Mouse (Mus musculus) neural tube, embryonic 13.5 days (tissue): ENCODE results near the gene Actc1. TPM values are rescaled to one million over a fixed set of nuclear protein-coding genes. Genes with fewer than 3 reads are reported as not detected.

Source experiments
- ATAC-seq: fragments of 200-750 bp; cut with Nextera tagmentation; 2 replicates; pipeline ENCODE4 v1.8.0; 2017; ENCODE audit warnings: low read depth, mild to moderate bottlenecking, moderate TSS enrichment, moderate library complexity
- H3K27ac ChIP-seq: fragments of 300-500 bp; sonication (generic); replicated peaks from 2 replicates; pipeline ENCODE4 v1.5.1; 2015; ENCODE audit warnings: moderate library complexity, mild to moderate bottlenecking, inconsistent platforms
- H3K27me3 ChIP-seq: fragments of 300-500 bp; sonication (generic); 2 replicates; pipeline ENCODE4 v1.6.1; 2015; ENCODE audit warnings: mild to moderate bottlenecking, inconsistent platforms
- H3K36me3 ChIP-seq: fragments of 300-500 bp; sonication (generic); 2 replicates; pipeline ENCODE4 v1.6.1; 2015; ENCODE audit warnings: mild to moderate bottlenecking, inconsistent platforms
- H3K4me1 ChIP-seq: fragments of 300-500 bp; sonication (generic); replicated peaks from 2 replicates; pipeline ENCODE4 v1.6.1; 2015; ENCODE audit warnings: inconsistent platforms
- H3K4me2 ChIP-seq: fragments of 300-500 bp; sonication (generic); 2 replicates; pipeline ENCODE4 v1.6.1; 2015; ENCODE audit warnings: inconsistent platforms, mild to moderate bottlenecking, moderate library complexity
- H3K4me3 ChIP-seq: fragments of 300-500 bp; sonication (generic); 2 replicates; pipeline ENCODE4 v1.5.1; 2015; ENCODE audit warnings: mild to moderate bottlenecking, inconsistent platforms
- H3K9ac ChIP-seq: fragments of 300-500 bp; sonication (generic); 2 replicates; pipeline ENCODE4 v1.6.1; 2015; ENCODE audit warnings: moderate library complexity, mild to moderate bottlenecking, inconsistent platforms
- H3K9me3 ChIP-seq: fragments of 300-500 bp; sonication (generic); 2 replicates; pipeline ENCODE4 v1.6.1; 2016; ENCODE audit warnings: inconsistent platforms
- whole genome bisulfite sequencing: fragments of 180-500 bp; shearing (Covaris S2); methylation state at CpG from one replicate; pipeline ENCODE4 v1.1.7; 2015; 5-methylcytosine and 5-hydroxymethylcytosine counted together
- polyA plus RNA-seq: library from polyadenylated mRNA; unstranded; fragments of >200 nt; fragmentation: Nextera tagmentation; extraction: Ambion mirVana; gene quantifications from 2 replicates; pipeline ENCODE4 v1.2.1, GENCODE M21; 2015

Gene Actc1
- polyA plus RNA-seq, 1 experiment from 2014 or later = 100 TPM

DNA sequence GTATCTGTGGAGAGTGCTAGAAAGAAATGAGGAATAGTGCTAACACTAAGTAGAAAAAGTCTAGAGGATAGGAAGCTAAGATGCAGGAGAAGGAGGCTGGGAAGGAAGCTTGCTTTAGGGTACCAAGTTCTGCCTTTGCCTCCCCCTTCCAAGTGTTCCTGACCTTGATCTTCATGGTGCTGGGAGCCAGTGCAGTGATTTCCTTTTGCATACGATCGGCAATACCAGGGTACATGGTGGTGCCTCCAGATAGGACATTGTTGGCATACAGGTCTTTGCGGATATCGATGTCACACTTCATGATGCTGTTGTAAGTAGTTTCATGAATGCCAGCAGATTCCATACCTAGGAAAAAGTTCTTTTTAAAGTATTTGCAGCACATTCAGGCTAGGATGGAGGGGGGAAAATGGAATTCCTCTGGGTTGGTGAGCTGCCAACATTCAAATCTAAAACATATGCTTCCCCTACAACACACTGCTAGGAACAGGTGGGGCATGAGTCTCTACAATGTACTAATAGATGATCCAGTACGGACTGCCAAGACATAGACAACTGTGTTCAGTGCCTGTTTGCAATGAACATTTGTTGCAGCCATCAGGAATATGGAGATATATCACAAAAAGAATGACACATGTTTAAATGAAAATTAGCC lies 5.3 kb downstream of the Actc1 start:
- 90% methylated on average over 5 of the region's 5 CpGs for WGBS
- no peaks in the 10 kb centered on the region for H3K36me3 ChIP-seq
- peaks cover 4% of the 10 kb centered on the region; the same call in 1 of the 2 replicates for H3K4me1 ChIP-seq
- no peak overlapping the region for H3K4me3 ChIP-seq
- H3K9ac ChIP-seq = no peak overlapping the region
- no peaks in the 10 kb centered on the region for H3K27me3 ChIP-seq
- no peaks in the 10 kb centered on the region for H3K9me3 ChIP-seq
- no peak overlapping the region for H3K4me2 ChIP-seq
- H3K27ac ChIP-seq = no peak overlapping the region
- no peak for ATAC-seq

DNA sequence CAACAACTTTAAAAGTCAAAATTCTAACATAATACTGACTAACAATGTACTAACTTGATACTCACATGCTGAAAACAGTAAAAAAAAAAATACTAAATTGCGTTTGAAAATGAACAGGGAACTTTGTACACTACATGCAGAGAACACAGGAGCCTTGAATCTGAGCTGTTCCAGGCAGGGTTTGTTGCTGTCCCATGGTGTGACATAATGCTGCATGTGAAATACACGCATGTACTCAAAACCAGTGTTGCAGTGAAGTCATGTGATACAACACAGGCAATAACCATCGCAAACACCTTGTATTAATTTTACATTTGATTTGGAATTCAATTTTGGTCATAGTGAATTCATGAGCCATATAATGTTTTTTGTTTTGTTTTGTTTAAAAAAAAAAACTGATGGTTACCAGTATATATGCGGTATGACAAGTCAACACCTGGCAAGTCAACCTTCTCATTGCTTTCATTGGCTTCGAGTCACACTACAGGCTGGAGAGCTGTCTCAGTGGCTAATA lies 7.1 kb downstream of the Actc1 start:
- Histone ChIP-seq H3K4me1 (no peaks in the 10 kb centered on the region), H3K36me3 (no peaks in the 10 kb centered on the region), H3K27ac (no peak overlapping the region), H3K27me3 (no peaks in the 10 kb centered on the region), H3K4me2 (no peak overlapping the region), H3K9ac (no peak overlapping the region), H3K9me3 (no peaks in the 10 kb centered on the region), H3K4me3 (no peak overlapping the region)
- 95% methylated on average over 5 of the region's 5 CpGs for WGBS
- no peak for ATAC-seq

- no peaks in the 10 kb centered on the region for H3K4me1 ChIP-seq
- no peak overlapping the region for H3K4me2 ChIP-seq
- 80% methylated on average over 2 of the region's 2 CpGs for WGBS
- no peak overlapping the region for H3K4me3 ChIP-seq
- no peaks in the 10 kb centered on the region for H3K9me3 ChIP-seq
- no peaks in the 10 kb centered on the region for H3K36me3 ChIP-seq
- no peaks in the 10 kb centered on the region for H3K27me3 ChIP-seq
- ATAC-seq = no peak
- no peak overlapping the region for H3K27ac ChIP-seq
- H3K9ac ChIP-seq = no peak overlapping the region
These were observed 15.4 kb downstream of the Actc1 start for GRCm38 (mm10) chr2:114037926-114038325.

GRCm38 (mm10) chr2:114032259-114032658 lies 21.1 kb downstream of the Actc1 start:
- no peak overlapping the region for H3K9ac ChIP-seq
- no peaks in the 10 kb centered on the region for H3K27me3 ChIP-seq
- H3K4me1 ChIP-seq = no peaks in the 10 kb centered on the region
- no peaks in the 10 kb centered on the region for H3K36me3 ChIP-seq
- no peak overlapping the region for H3K27ac ChIP-seq
- no peak overlapping the region for H3K4me3 ChIP-seq
- ATAC-seq = no peak
- H3K9me3 ChIP-seq = no peaks in the 10 kb centered on the region
- WGBS = 63% methylated on average over 2 of the region's 2 CpGs
- no peak overlapping the region for H3K4me2 ChIP-seq

- Histone ChIP-seq H3K4me2 (no peak overlapping the region), H3K4me1 (peaks cover 15% of the 10 kb centered on the region), H3K9me3 (no peaks in the 10 kb centered on the region), H3K27me3 (no peaks in the 10 kb centered on the region), H3K27ac (no peak overlapping the region), H3K9ac (no peak overlapping the region), H3K4me3 (no peak overlapping the region), H3K36me3 (no peaks in the 10 kb centered on the region)
- no peak for ATAC-seq
- WGBS = 87% methylated on average over 6 of the region's 6 CpGs
These were observed 30.0 kb downstream of the Actc1 start for GRCm38 (mm10) chr2:114023383-114023782.

DNA sequence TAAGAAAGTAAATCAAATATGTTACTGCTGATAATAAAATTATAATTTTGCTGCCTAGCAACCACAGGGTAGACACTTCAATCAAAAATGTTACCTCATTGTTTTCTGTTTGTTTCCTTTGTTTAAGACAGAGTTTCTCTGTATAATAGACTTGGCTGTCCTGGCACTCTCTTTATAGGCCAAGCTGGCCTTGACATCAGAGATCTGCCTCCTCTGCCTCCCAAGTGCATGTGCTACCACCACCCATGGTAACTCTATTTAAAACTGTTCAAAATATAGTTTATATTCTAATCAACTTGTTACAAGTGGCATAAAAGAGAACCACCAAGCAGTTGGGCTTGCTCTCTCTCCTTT lies 33.2 kb downstream of the Actc1 start:
- ATAC-seq = no peak
- H3K4me2 ChIP-seq = no peak overlapping the region
- peaks cover 22% of the 10 kb centered on the region for H3K4me1 ChIP-seq

GRCm38 (mm10) chr2:114019474-114020209 lies 33.7 kb downstream of the Actc1 start:
- no peak for ATAC-seq
- H3K27ac ChIP-seq = no peak overlapping the region
- WGBS = 67% methylated on average over 11 of the region's 11 CpGs
- no peaks in the 10 kb centered on the region for H3K9me3 ChIP-seq
- peaks cover 22% of the 10 kb centered on the region for H3K4me1 ChIP-seq
- H3K4me2 ChIP-seq = no peak overlapping the region
- no peaks in the 10 kb centered on the region for H3K36me3 ChIP-seq
- no peak overlapping the region for H3K9ac ChIP-seq
- H3K4me3 ChIP-seq = no peak overlapping the region
- peaks cover 18% of the 10 kb centered on the region for H3K27me3 ChIP-seq

More for the DNA sequence above, 33.2 kb downstream of the Actc1 start:
- H3K36me3 ChIP-seq = no peaks in the 10 kb centered on the region
- H3K9me3 ChIP-seq = no peaks in the 10 kb centered on the region
- H3K27me3 ChIP-seq = peaks cover 13% of the 10 kb centered on the region; the same call in 1 of the 2 replicates
- H3K27ac ChIP-seq = no peak overlapping the region
- no peak overlapping the region for H3K9ac ChIP-seq
- H3K4me3 ChIP-seq = no peak overlapping the region

DNA sequence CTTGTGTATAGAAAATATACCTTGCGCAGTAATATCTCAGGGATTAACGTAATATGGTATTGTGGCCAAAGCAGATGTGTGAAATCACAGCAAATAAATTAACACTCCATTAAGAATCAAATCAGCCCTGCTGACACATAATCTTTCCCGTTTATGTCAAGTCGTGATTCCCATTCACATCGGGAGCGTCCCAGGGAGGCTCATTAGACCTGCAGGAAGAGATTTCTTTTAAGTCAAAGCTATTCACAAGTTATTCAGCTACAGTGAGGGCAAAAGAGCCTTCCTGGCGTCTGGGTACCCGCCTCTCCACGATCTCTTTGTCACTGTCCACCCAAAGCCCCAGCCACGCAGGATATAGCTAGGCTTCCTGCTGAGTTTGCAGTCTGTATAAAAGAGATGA lies 35.2 kb downstream of the Actc1 start:
- no peaks in the 10 kb centered on the region for H3K36me3 ChIP-seq
- H3K4me3 ChIP-seq = no peak overlapping the region
- H3K9me3 ChIP-seq = no peaks in the 10 kb centered on the region
- H3K27ac ChIP-seq = no peak overlapping the region
- peaks cover 34% of the 10 kb centered on the region for H3K27me3 ChIP-seq
- H3K4me2 ChIP-seq = peak overlapping the region; percentile 28
- peaks cover 34% of the 10 kb centered on the region for H3K4me1 ChIP-seq
- ATAC-seq = no peak
- 0 out of 2 replicates have a peak overlapping the region, but pooled peaks have one; percentile 31 for H3K9ac ChIP-seq
- WGBS = 13% methylated on average over 10 of the region's 10 CpGs

- no peak for ATAC-seq
- Histone ChIP-seq H3K9ac (no peak overlapping the region), H3K27me3 (peaks cover 50% of the 10 kb centered on the region), H3K27ac (no peak overlapping the region), H3K4me2 (peak overlapping the region; percentile 85; the same call in 1 of the 2 replicates), H3K36me3 (no peaks in the 10 kb centered on the region), H3K4me1 (peaks cover 38% of the 10 kb centered on the region), H3K9me3 (no peaks in the 10 kb centered on the region), H3K4me3 (no peak overlapping the region)
- WGBS = 79% methylated on average over 6 of the region's 6 CpGs
These were observed 38.5 kb downstream of the Actc1 start for GRCm38 (mm10) chr2:114014839-114015238.

DNA sequence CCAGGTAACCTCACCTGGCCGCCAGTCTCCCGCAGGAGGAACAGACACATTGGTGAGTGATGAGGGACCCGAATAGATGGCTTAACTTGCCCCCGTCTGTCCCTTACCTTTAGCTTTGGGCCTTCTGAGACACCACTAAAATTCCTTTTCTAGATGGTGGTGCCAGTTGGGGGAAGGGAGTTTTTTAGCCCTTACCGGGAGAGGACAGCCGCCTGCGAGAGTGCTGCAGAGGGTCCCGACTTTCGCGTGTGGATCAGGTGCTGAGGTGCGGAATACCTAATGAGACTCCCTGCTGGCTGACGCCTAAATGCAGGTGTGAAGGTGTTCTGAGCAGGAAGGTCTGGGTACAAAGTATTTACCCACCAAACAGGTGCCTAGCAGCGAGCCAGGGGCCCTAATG lies 39.5 kb downstream of the Actc1 start:
- Histone ChIP-seq H3K9me3 (no peaks in the 10 kb centered on the region), H3K36me3 (no peaks in the 10 kb centered on the region), H3K27me3 (peaks cover 50% of the 10 kb centered on the region), H3K4me1 (peaks cover 30% of the 10 kb centered on the region), H3K4me2 (peak overlapping the region; percentile 85), H3K9ac (peak overlapping the region; percentile 76), H3K27ac (peak overlapping the region; percentile 75), H3K4me3 (peak overlapping the region; percentile 56)
- WGBS = 3% methylated on average over 13 of the region's 13 CpGs
- ATAC-seq = peak; percentile 48

DNA sequence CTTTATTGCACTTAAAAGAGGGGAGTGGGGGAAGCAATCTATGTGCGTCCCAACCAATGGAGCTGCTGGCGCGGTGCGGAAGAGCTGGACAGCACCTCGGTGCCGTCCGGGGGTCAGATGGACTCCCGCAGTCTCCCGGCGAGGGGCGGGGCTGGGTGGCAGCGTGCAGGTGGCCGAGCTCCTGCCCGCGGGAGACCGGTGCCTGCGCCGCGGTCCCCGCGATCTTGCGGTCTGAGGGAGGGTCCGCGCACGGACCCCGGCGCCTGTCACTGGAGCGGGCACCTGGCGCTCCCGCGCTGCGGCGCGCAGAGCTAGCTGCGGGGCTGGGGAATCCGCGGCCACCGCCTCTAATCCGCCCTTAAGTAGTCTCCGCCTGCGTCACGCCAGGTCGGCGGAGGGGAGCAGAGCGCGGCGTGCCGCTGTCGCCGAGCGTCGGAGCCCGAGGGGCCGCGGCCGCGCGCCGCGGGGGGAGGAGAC lies 40.0 kb downstream of the Actc1 start, which contains the start of gene Gjd2:
TSS of gene Gjd2 (minus strand) at position 325 of the 477 bp plus-strand sequence.
- Histone ChIP-seq H3K27ac (peak within 1 kb of the TSS; percentile 75), H3K27me3 (peaks cover 50% of the 10 kb centered on the region), H3K4me2 (peak within 1 kb of the TSS; percentile 85), H3K4me1 (peaks cover 25% of the 10 kb centered on the region), H3K4me3 (peak within 1 kb of the TSS; percentile 56), H3K9ac (peak within 1 kb of the TSS; percentile 76), H3K9me3 (no peaks in the 10 kb centered on the region), H3K36me3 (no peaks in the 10 kb centered on the region)
- WGBS = under 1% methylated on average over 54 of the region's 60 CpGs
- peak; percentile 85 for ATAC-seq

DNA sequence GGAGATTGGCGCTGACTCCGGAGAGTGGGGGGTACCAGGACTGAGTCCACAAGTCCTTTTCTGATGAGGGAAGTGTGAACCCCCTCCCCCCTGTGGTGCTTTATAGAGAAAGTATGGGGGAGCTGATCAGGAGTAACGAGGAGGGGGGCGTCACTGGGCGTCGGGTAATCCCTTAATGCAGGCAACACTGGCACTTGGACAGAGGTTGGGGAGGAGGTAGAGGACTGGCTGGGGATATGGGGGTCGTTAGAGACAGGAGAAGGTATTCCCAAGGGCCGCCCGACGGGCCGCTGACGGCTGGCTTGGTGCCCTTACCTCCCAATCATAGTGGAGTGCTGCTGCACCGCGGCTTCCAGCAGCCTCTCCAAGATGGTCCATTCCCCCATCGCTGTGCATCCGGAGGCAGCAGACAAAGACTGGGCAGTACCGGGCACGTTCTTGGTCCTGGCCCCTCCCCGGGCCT lies 40.6 kb downstream of the Actc1 start:
- Histone ChIP-seq H3K36me3 (no peaks in the 10 kb centered on the region), H3K9me3 (no peaks in the 10 kb centered on the region), H3K4me1 (peaks cover 19% of the 10 kb centered on the region), H3K9ac (peak overlapping the region; percentile 76), H3K4me2 (peak overlapping the region; percentile 85), H3K4me3 (peak overlapping the region; percentile 56), H3K27me3 (peaks cover 50% of the 10 kb centered on the region), H3K27ac (peak overlapping the region; percentile 75; the same call in 1 of the 2 replicates)
- ATAC-seq = peak; percentile 81
- 3% methylated on average over 19 of the region's 19 CpGs for WGBS
